Mouse (Mus musculus) heart, adult 9 months (tissue): Measurements from ENCODE around the gene Gabrp.

Experiments
- DNase-seq, 2 experiments: peaks; one replicate each; pipeline ENCODE4 v3.0.0; 2022; ENCODE audit warnings: low spot score in 2 of 2

The Gabrp gene

DNA sequence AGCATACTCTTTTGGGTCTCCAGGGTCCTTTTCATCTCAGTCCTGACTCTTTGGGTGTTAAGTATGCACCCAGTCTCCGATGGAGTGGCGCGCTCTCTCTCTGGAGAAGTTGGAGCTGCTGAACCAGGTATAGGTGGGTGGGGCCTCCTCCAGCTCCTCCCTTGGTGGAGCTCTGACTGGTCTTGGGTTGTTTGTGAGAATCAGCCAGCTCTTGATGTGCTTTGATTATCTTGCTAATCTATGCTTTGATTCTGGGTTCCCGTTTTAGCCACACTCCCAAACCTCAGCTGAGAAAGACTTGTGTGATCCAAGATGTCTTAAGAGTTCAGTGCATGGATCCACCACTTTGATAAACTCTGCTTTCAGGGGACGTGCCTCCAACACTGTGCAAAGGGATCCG, at the start of gene Gabrp:
Gabrp (minus strand) TSS at position 101 of the 400 bp plus-strand sequence.
- no peak for DNase-seq

DNA sequence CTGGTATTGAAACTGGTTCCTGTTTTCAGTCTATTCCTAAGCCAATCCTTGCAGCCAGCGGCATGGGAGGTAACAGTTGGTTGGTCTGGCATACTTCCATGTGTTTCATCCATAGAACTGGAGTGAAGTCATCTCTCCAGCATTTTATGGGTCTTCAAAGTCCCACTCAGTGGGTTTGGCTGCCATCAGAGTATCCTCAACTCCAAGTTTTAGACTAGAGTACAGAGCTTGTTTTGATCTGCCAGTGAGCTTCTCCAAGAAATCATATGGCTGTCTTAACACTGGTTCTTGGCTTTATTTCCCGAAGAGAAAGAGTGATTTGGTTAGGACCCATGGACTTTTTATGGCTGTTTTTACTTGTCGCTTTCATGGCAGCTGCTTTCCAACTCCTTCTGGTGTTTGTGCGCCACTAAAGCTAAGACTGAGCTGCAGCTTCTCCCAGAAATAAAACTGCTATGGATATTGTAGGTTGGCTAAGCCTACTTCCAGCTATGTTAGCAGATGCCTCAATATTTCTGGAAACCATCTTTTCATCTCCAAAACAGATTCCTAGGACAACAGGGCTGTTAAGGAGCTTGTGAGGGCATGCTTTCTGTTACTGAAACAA, 48.5 kb upstream of the Gabrp start:
- no peak for DNase-seq

DNA sequence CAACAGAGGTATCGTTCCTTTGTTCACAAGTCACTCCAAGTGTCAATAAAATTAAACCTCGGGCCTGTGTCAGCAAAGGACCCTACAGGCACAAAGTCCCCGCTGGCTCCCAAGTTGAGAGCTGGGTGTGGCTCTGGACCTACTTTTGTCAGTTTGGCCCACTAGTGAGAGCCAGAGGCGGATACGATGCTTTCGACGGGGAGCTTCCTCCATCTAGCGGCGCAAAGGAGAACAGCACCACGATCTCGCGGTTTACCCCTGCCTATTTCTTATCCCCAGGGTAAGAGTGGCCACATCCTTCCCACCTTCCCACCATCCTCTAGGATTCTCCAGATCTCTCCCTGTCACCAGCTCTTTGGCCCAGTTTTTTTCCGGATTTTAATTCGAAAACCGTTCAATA, 35.5 kb upstream of the Gabrp start:
- DNase-seq: peak; percentile 34 to 50

DNA sequence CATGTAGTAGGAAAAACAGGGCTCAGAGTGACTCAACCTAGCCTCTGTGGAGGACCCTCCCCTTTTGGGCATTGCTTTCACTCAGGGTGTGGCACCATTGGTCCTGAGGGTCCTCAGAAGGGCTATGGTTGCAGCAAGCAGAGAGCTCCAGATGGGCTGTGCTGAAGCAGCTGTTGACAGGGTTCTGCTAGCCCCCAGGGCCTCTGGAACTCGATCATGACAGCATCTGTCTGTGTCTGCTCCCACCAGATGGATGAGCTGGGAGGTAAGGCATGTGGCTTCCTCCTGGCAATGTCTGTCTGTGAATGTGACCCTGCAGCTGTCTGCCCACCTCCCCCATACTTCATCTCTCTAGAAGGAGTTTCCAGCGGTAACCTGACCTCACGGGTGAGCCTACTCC, 29.0 kb upstream of the Gabrp start:
- DNase-seq: no peak

DNA sequence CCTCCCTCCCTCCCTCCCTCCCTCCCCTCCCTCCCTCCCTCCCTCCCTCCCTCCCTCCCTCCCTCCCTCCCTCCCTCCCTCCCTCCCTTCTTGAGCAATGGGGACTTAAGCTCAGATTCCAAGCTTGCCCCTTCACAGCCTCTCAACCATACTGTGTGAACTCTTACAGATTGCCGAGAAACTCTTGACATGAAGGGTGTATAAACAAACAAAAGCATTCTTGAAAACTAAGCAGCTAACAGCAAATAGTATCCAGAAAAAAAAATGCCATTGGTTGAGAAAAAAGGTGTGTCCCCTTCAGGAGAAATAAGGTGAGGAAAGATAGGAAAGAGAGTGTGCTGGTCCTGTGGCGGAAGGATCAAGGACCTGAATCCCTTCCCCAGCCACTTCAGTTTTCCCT, 24.4 kb upstream of the Gabrp start:
- DNase-seq: no peak

DNA sequence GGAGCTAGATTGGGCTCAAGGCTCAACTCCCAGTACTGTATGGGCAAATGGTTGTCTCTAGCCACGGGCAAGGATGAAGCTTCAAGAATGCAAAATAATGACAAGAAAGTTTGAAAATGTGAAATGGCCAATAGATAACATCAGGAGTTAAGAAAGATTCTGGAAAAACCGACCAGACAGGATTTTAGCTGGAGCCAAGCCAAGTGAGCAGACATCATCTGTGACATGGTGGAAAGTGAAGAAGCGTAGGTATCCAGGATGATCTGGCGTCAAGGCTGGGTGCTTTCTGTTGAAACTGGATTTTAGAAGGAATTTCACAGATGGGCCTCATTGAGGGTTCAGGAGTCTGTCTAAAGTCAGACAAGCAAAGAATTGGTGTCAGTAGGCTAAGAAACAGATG, 20.2 kb upstream of the Gabrp start, which contains the start of gene D130052B06Rik:
D130052B06Rik (plus strand) TSS at position 317 of the 400 bp plus-strand sequence.
- DNase-seq: no peak

DNA sequence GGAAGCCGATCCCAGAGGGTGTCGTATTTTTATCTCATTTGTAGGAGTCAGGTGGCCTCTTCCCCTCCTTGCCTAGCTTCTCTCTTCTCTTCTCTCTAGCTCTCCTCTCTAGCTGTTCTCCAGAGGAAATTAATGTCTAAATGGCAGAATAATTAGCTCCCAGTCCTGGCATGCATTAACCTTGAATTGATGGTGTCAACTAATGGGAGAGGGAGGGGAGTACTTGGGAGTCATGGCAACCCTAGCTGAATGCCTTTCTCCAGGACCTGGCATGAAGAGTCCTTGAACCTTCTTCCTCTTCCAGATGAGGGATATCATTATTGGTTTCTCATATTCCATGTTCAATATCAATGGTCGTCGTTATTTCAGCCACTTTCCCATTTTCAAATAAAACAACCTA, 17.9 kb upstream of the Gabrp start:
- no peak for DNase-seq

DNA sequence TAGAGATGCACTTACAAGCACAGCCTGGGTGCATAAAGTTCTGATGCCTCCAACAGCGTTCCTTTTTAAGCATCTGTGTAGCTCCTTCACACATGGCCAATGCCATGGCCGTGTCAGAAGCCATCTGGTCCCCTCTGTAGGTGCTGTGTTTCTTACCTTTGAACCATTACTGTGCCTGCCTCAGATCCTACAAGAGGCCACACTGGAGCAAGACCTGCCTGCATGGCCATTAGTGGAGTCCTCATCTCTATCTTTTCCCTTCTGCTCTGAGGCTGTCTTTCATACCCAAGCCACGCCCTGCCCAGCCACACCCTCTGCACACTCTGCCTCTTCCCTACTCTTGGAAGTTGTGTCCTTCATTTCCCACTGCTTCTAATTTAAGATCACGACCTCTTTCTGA, 14.1 kb upstream of the Gabrp start:
- no peak for DNase-seq

DNA sequence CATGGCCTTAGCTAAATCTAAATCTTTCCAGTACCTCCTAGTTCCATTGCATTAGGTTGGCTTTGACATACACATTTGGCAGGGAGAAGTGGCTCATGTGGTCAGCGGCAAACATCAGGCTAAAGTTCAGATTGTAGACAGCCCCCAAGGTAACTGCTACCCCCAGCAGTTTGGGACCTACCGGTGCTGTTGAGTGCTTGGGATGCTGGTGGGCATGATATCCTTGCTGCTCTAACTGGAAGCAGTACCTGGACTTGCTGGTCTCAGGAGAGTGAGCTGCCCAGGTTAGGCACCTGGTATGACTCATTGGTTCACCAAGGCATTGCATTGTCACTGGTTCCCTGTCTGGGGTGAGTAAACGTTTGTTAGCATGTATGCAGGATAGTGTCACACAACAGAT, 12.0 kb upstream of the Gabrp start:
- DNase-seq: no peak

DNA sequence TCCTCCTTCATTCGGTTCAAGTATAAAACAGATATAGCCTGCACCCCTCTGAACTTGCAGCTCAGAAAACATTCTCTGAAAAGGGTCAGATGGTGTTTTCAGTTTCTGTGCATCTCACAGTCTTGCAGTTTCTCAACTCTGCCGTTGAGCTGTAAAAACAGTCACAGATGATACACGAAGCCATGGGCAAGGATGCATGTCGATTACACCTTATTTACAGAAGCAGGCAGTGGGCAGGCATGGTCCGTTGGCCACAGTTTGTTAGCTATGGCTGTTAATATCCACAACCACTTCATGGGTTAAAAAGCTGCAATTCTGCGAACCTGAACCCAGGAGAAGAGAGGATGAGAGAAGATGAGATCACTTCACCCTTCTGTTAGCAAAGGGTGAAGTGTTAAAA, 7.9 kb upstream of the Gabrp start:
- DNase-seq: no peak

DNA sequence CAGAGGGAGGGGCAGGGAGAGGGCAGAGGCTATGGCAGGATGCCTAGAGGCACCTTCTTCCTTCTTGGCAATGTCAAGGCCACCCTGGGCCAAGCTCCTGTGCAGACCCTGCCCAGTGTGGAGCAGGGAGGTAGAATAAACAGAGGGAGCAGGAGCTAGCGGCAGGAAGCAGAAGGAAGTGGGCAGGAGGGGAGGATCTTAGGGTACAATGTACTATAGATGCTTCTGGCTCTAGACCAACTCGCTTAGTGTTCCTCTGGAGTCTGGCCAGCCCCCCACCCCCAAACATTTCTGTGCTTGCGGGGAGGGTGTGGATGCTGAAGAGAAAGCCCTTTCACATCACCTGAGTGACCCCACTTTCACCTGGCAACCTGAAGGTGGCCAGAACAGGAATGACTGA, 862 bp upstream of the Gabrp start:
- DNase-seq: no peak

DNA sequence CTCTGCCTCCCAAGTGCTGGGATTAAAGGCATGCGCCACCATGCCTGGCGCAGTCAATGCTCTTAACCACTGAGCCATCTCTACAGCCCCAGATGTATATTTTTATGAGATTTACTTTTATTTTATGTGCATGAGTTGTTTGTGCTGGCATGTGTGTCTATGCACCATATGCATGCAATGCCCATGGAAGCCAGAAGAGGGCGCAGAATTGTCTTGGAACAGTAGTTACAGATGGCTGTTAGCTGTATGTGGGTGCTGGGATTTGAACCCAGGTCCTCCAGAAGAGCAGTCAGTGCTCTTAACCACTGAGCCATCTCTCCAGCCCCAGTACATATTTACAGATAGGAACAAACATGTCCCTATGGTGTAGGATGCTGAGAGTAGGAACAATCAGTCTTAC, 3.8 kb downstream of the Gabrp start:
- DNase-seq: no peak

DNA sequence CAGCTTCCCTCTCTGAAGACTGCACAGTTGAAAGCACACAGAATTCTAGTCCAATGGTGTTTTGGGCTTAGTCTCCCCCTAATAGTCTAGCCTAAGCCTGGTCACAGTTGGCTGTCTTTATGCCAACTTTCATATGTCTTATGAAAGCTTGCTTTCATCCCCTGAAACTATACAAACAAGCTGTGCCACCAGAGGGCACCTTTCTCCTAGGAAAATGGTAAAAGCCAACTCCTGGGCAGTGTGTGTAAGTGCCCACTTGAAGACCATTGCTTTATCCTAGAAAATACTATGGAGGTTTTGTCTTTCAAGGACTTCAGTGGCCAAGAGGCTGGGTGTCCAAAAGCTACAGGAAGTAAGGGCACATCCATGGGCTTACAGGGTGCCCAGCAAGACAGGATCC, 8.3 kb downstream of the Gabrp start:
- DNase-seq: no peak

DNA sequence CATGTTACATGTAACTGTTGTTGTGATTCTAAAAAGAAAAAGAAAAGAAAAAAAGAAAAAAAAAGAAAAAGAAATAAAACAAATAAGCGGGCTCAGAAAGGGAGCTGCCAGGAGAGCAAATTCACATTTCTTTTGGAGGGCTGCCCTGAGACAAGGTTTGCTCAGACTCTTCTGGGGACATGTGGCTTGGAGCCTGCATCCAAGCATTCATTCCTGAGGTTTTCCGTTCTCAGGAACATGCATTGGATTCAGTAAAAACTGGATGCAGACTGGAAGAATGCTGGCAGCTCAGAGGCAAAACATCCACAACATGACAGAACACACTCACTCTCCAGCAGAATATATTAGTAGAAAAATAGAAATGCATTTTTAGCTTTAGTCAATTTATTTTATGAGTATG, 14.8 kb downstream of the Gabrp start:
- no peak for DNase-seq

DNA sequence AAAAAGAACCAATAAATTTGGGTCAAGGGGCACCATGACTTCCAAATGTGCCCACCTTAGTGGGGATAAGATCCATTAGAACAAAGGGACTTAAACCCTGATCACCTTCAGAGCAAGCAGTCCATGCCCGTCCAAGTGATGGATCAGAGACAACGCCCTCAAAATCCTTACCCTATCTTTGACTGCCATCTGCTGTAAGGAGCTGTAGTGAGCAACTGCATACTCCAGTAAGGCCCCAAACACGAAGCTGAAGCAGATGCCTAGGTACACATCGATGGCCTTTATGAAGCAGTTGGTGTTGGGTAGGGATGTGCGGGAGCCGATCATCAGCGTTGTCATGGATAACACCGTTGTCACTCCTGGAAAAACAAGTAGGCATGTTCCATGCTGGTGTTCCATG, 24.6 kb downstream of the Gabrp start:
- no peak for DNase-seq

DNA sequence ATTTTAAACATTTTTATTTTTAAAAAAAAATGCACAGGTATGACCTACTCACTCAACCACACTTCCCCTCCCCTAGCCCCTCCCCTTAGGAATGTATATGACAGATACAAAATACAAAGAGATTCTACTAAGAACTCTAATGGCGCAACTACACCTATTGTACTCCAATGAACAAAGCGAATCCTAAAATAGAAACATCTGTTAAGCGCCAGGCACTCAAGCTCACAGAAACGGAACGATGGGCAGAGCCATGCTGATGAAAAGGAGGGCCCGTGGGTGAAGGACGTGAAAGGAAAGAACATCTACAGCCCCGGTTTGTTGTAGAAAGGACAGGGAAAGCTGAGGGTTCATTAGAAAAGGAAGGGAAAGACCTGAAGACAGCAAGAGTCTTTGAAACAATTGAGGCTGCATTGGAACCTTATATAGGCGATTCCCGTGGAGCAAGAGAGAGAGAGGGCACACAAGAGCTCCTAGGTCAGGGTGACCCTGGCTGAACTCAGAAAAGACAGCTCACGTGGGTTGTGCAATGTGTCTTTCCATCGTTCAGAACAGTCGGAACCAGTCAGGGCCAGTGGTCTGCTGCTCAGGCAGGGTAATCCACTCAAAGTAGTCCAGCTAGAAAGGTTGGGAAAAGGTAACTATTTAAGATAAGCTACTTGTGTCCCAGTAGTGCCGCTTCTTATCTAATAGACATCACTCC, 27.7 kb downstream of the Gabrp start:
- DNase-seq: no peak

DNA sequence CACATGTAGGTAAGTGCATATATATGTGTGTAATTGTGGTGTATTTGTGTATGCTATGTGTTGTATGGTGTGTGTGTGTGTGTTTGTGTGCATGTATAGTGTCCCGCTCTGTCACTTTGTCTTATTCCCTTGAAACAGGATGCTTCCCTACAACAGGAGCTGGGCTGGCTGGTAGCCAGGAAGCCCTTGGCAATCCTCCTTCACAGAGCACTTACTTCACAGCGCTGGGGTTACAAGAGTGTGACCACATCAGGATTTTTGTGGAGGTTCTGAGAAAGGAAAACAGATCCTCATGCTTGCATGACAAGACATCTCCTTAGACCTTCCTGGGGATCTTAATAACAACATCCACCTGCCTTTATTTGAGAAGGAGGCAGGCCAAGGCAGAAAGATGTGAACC, 31.4 kb downstream of the Gabrp start:
- no peak for DNase-seq

DNA sequence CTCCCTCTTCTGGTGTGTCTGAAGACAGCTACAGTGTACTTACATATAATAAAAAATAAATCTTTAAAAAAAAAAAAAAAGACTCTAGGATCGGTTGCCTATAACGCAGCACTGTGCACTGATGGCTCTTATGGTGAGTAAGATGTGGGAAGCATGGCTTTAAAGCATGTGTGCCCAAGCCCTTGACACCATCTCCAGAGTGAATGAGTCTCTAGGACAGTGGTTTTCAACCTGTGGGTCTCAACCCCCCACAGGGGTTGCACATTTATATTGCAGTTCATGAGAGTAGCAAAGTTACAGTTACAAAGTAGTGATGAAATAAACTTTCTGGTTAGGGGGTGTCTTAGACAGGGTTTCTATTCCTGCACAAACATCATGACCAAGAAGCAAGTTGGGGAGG, 33.8 kb downstream of the Gabrp start:
- DNase-seq: no peak

DNA sequence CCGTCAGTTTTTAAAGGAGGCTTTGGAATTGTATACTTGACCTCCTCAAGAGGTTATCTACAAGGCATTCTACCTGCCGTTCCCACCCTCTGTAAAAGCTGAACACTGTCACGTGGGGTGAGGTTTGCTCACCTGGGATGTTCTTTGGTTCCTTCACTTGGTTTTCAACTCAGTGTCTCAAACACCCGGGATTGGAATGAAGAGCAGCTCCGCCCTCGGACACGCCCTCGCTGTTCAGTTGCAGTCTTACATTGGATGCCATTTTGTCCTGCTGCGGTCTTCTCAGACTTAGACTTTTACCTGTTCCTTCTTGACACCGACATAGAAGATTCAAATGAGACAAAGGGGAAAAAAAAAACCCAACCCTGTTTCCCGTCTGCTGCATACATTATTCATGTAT, 34.6 kb downstream of the Gabrp start:
- no peak for DNase-seq

DNA sequence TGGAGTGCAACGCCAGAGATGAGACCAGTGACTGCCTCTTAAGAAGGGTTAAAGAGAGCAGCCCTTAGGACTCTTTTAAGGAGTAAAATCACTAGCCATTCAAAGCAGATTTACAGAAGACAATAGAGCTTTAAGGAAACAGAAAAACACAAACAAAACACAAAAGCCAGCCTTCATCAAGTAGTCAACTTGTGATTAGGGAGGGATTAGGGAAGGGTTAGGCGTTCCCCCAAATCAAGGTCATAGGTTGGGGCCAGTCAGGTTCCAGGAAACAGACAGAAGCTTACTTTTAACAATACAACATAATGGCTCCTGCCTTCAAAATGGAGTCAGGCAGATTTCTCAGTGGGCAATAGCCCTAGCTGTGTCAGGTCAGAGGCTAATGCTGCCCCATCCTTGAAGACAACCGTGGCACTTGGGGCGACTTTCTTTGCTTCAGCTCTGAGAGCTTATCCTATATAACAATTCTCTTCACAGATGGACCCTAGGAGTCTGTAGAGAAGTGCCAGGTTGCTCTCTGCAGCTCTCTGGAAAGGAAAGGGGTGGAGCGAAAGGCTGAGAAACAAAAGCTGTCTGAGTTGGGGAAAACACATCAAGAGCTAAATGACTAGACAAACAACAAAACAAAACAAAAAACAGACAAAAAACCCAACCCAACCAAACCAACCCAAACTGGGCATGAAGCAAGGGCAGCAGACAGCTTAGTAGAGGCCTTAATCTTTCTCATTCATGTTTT, 41.2 kb downstream of the Gabrp start:
- no peak for DNase-seq

DNA sequence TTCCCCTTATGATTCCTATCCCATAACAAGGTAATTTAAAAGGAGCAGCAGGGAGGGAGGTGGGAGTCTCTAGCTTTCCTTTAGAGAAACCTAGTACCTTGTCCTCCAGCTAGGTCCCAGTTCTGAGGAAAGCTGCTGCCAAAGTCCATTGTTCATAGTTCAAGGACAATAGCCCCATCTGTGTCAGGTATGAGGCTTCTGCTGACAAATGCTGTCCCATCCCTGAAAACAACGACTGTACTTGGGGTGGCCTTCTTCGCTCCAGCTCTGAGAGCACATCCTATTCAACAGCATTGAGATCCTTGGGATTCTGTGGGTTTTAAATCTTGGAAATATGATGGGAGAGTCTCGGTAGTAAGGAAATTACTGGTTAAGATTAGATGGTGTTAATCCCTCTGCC, 42.1 kb downstream of the Gabrp start:
- no peak for DNase-seq

DNA sequence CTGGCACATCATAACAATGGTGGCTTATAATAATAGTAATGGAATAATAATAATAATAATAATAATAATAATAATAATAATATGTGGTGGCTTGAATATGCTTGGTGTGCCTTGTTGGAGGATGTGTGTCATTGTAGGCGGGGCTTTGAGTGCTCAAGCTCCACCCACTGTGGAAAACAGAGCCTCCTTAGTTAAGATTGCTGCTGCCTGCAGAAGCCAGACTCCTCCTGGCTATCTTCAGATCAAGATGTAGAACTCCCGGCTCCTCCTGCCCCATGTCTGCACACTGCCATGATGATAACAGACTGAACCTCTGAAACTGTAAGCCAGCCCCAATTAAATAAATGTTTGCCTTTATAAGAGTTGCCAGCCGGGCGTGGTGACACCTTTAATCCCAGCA, 44.2 kb downstream of the Gabrp start:
- no peak for DNase-seq

DNA sequence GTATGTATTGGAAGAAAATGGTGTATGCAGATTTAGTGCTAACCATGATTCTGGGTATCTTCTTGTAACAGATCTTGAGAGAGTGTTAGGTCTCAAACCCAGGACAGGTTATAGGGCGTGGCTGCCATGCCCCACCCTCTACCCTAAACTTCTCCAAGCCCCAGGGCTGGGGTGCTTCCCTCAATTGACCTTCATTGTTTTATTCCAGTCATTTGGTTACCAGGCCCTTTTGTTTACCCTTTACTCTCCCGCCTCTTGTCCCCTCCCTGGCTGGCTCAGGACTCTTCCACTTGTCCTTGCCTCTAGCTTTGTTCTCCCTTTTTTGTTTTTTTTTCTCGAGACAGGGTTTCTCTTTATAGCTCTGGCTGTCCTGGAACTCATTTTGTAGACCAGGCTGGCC, 45.2 kb downstream of the Gabrp start:
- no peak for DNase-seq
